Mouse (Mus musculus): ENCODE results near the gene 4930467E23Rik. TPM values are rescaled to one million over a fixed set of nuclear protein-coding genes. Genes with fewer than 3 reads are reported as not detected.
A peak's percentile ranks its signal among the peaks of the same experiment; 100 is the strongest.
"Not testable (repeated sequence)": the region's sequence is repeated elsewhere in the genome, so short reads cannot be mapped to it uniquely, and the experiment has no call there.

4930467E23Rik gene
- polyA plus RNA-seq, 1 experiment from 2014 or later: not detected

DNA sequence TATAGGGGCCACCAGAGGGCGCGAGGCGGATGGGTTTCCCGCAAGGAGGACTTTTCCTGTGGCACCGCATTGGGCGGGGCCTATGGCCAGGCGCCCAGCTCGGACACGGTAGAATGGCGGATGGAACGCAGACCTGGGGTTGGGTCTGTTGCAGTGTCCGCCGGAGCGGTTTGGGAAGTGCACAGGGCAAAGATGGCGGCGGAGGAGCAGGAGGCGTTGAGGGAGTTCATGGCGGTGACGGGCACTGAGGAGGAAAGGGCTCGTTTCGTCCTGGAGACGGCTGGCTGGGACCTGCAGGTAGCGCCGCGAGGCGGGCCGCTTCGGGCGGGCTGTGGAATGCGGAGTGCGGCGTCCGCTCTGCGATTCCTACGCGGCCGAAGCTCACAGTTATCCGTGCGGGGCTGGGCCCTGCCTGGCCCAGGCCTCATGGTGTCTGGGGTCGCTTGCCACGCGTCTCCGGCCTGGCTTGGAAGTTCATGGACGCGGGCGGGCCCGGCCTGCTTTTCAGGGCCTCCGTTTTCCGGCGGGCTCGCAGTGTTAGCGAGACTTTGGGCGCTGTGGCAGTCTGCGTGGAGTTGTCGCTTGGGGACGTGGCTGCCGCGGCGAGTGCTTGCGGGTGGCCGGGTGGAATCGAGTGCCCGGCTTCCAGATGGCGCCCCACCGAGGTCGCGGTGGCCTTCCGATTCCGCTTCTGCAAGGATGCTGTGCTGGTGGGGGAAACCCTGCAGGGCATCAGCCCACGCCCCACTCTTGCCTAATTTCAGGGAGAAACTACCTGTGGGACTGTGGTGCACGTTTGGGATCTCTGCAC, 55.4 kb downstream of the 4930467E23Rik start:
- H3K4me1 ChIP-seq (replicated peaks; ENCODE audit: control insufficient read depth, insufficient read depth, low read length); H3K27me3 ChIP-seq (ENCODE audit: control insufficient read depth, insufficient read depth, low read length); H3K36me3 ChIP-seq (replicated peaks; ENCODE audit: control insufficient read depth, insufficient read depth); H3K9me3 ChIP-seq (ENCODE audit: control insufficient read depth, low read length): not testable (repeated sequence)
- Histone ChIP-seq H3K4me3 (replicated peaks; ENCODE audit: low read length) (peak overlapping the region; percentile 58), H3K9ac (peak overlapping the region; percentile 81), H3K27ac (peak overlapping the region; percentile 87), H3K4me2 (replicated peaks) (peak overlapping the region; percentile 49)
- 17% methylated on average over 64 of the region's 71 CpGs for WGBS
- DNase-seq (ENCODE audit: low spot score) (peak; percentile 97), ATAC-seq (ENCODE audit: low FRiP score) (peak; percentile 100)

DNA sequence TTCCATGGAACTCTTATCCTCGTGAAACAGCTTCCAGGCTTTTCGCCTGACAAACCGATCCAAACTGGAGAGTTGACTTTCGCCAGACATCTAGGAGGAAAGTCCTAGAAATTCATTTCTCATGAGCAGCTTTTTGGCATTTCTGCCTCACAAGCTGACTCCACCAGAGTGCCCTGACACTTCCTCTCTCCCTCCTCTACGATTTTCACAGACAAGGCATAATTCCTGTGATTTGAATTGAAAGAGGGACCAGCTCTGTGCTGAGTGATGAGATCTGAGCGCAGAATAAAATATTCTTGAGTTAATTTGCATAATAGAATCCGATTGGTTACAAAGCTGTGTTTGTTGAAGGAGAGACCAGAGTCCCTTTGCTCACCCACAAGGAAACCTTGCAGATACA, 63.3 kb downstream of the 4930467E23Rik start:
- not testable (repeated sequence) for H3K4me1 ChIP-seq (replicated peaks; ENCODE audit: control insufficient read depth, insufficient read depth, low read length); H3K27me3 ChIP-seq (ENCODE audit: control insufficient read depth, insufficient read depth, low read length); H3K4me2 ChIP-seq (replicated peaks); H3K9ac ChIP-seq; H3K4me3 ChIP-seq (replicated peaks; ENCODE audit: low read length); ATAC-seq (ENCODE audit: low FRiP score); H3K27ac ChIP-seq; H3K36me3 ChIP-seq (replicated peaks; ENCODE audit: control insufficient read depth, insufficient read depth); DNase-seq (ENCODE audit: low spot score); H3K9me3 ChIP-seq (ENCODE audit: control insufficient read depth, low read length)
- WGBS: 79% methylated on average over 7 of the region's 7 CpGs

Other genes with a start within 250 kb of the 4930467E23Rik start
- not detected in 2 replicates for gene Defb7, start 234.5 kb upstream of the 4930467E23Rik start, polyA plus RNA-seq (2014; fragmentation: Nextera tagmentation; extraction: Ambion mirVana)
- not detected in 2 replicates for gene Gm31371, start 173.8 kb downstream of the 4930467E23Rik start, polyA plus RNA-seq (2014; fragmentation: Nextera tagmentation; extraction: Ambion mirVana)